Comparison of ENCODE assay signal across 8 mouse cellular contexts in genomic region chrX:136244574-136245229, GRCm38 (mm10). TPM values are rescaled to one million over a fixed set of nuclear protein-coding genes. Genes with fewer than 3 reads are reported as not detected.
DNase-seq lines count a peak whose midpoint lies in the region; ATAC-seq and TF ChIP-seq lines count a peak whose summit lies in the region.

Gene Tceal9, plus strand, starts transcription at chrX:136245079.

- peak within 1 kb of the TSS; percentile 88 for H3K9ac ChIP-seq in heart, embryonic 13.5 days
- peak within 1 kb of the TSS; percentile 71 for H3K9ac ChIP-seq in liver, embryonic 12.5 days
- peak within 1 kb of the TSS; percentile 45; the same call in 1 of the 2 replicates for H3K9ac ChIP-seq in stomach, embryonic 15.5 days

- peaks cover 4% of the 10 kb centered on the region for H3K79me3 ChIP-seq in C2C12 (ENCODE audit: low read depth)

- DNase-seq in brain, embryonic 18.5 days (ENCODE audit: low read depth, low spot score): peak; percentile 66
- peak; percentile 88 for DNase-seq in kidney, postnatal 10 days
- DNase-seq in natural killer cell, adult 2 months (ENCODE audit: low spot score in 2 of 2): peak; percentile 52 to 57

- peaks cover 20% of the 10 kb centered on the region for H3K4me1 ChIP-seq in heart, embryonic 13.5 days
- H3K4me1 ChIP-seq in liver, embryonic 12.5 days: peaks cover 6% of the 10 kb centered on the region
- H3K4me1 ChIP-seq in stomach, embryonic 15.5 days: no peaks in the 10 kb centered on the region

- H3K4me3 ChIP-seq in C2C12 (ENCODE audit: insufficient read depth, poor library complexity, severe bottlenecking): peak within 1 kb of the TSS; percentile 52
- peak within 1 kb of the TSS; percentile 70 for H3K4me3 ChIP-seq in heart, embryonic 13.5 days
- H3K4me3 ChIP-seq in liver, embryonic 12.5 days: peak within 1 kb of the TSS; percentile 66
- H3K4me3 ChIP-seq in stomach, embryonic 15.5 days (replicated peaks): peak within 1 kb of the TSS; percentile 55

- H3K4me2 ChIP-seq in heart, embryonic 13.5 days: peak within 1 kb of the TSS; percentile 66
- H3K4me2 ChIP-seq in liver, embryonic 12.5 days: peak within 1 kb of the TSS; percentile 78
- peak within 1 kb of the TSS; percentile 48 for H3K4me2 ChIP-seq in stomach, embryonic 15.5 days

- H3K27ac ChIP-seq in heart, embryonic 13.5 days (replicated peaks): peak within 1 kb of the TSS; percentile 89
- H3K27ac ChIP-seq in liver, embryonic 12.5 days: peak within 1 kb of the TSS; percentile 67
- peak within 1 kb of the TSS; percentile 80 for H3K27ac ChIP-seq in stomach, embryonic 15.5 days

- no peaks in the 10 kb centered on the region for H3K9me3 ChIP-seq in heart, embryonic 13.5 days
- H3K9me3 ChIP-seq in liver, embryonic 12.5 days (replicated peaks): no peaks in the 10 kb centered on the region
- no peaks in the 10 kb centered on the region for H3K9me3 ChIP-seq in stomach, embryonic 15.5 days

- peak within 1 kb of the TSS; percentile 48 for H3ac ChIP-seq in C2C12 (ENCODE audit: control insufficient read depth, insufficient read length, low read depth)

- 15% methylated on average over 20 of the region's 20 CpGs for WGBS in heart, embryonic 13.5 days
- 15% methylated on average over 20 of the region's 20 CpGs for WGBS in liver, embryonic 12.5 days (ENCODE audit: insufficient replicate concordance)
- 21% methylated on average over 20 of the region's 20 CpGs for WGBS in stomach, embryonic 15.5 days

- no peaks in the 10 kb centered on the region for H3K27me3 ChIP-seq in C2C12 (ENCODE audit: control insufficient read depth, insufficient read depth, insufficient read length)
- H3K27me3 ChIP-seq in heart, embryonic 13.5 days (replicated peaks): no peaks in the 10 kb centered on the region
- H3K27me3 ChIP-seq in liver, embryonic 12.5 days (replicated peaks): no peaks in the 10 kb centered on the region
- no peaks in the 10 kb centered on the region for H3K27me3 ChIP-seq in stomach, embryonic 15.5 days (replicated peaks)

- peak; percentile 100 for ATAC-seq in erythroid progenitor cell, adult 5-6 weeks (replicated peaks; ENCODE audit: low FRiP score, poor library complexity, severe bottlenecking)
- peak; percentile 83 for ATAC-seq in heart, embryonic 13.5 days (ENCODE audit: extremely low read depth, insufficient number of reproducible peaks, low FRiP score, low TSS enrichment)
- peak; percentile 95 for ATAC-seq in liver, embryonic 12.5 days
- ATAC-seq in stomach, embryonic 15.5 days (ENCODE audit: insufficient read depth, low FRiP score, low read depth): peak; percentile 93

- no peak for TF ChIP-seq CTCF in C2C12 (IDR thresholded peaks at IDR 0.05; ENCODE audit: control insufficient read depth, insufficient read depth, insufficient read length)

- H3K36me3 ChIP-seq in C2C12 (ENCODE audit: control insufficient read depth, insufficient read depth): no peaks in the 10 kb centered on the region
- peaks cover 14% of the 10 kb centered on the region for H3K36me3 ChIP-seq in heart, embryonic 13.5 days
- H3K36me3 ChIP-seq in liver, embryonic 12.5 days: peaks cover 11% of the 10 kb centered on the region; the same call in 1 of the 2 replicates
- no peaks in the 10 kb centered on the region for H3K36me3 ChIP-seq in stomach, embryonic 15.5 days

- H3K79me2 ChIP-seq in C2C12 (ENCODE audit: control insufficient read depth, insufficient read depth): peaks cover 9% of the 10 kb centered on the region

TF ChIP-seq in C2C12, 6 proteins besides CTCF, POLR2A, EP300 and RAD21:
- TF ChIP-seq USF1 (IDR thresholded peaks at IDR 0.05; ENCODE audit: low read depth): peak; percentile 77
- TF ChIP-seq FOSL1 (IDR thresholded peaks at IDR 0.05; ENCODE audit: insufficient read depth, low read length, poor library complexity, severe bottlenecking): no peak
- TF ChIP-seq MYOD1 (IDR thresholded peaks at IDR 0.05; ENCODE audit: control insufficient read depth, insufficient read length, low read depth): no peak

RNA-seq across cellular contexts. Expression of gene Tceal9, which starts in this region (rescaled TPM):
- polyA plus RNA-seq in C2C12 (2012; fragmentation: generic; extraction: Trizol): 93.5 TPM
- 47.8 and 73.9 TPM in 2 replicates for total RNA-seq in erythroid progenitor cell, adult 5-6 weeks (2015; ENCODE audit: low replicate concordance)
- total RNA-seq in erythroid progenitor cell, adult 5-6 weeks (2017; ENCODE audit: low replicate concordance): 80.9 and 85.2 TPM in 2 replicates
- polyA plus RNA-seq in heart, embryonic 13.5 days (2015; fragmentation: Nextera tagmentation; extraction: Ambion mirVana): 448 and 526 TPM in 2 replicates
- polyA plus RNA-seq in liver, embryonic 12.5 days (2016; fragmentation: Nextera tagmentation; extraction: Ambion mirVana): 223 and 224 TPM in 2 replicates
- 589 and 647 TPM in 2 replicates for polyA plus RNA-seq in stomach, embryonic 15.5 days (2015; fragmentation: Nextera tagmentation; extraction: Ambion mirVana)

Comparison
In these comparisons a context has a peak if more than half of its experiments do, and no peak if none do; other contexts are left out.
1. Peak in every context shown above with its lines: DNase-seq, ATAC-seq, H3K4me3 ChIP-seq and H3K27ac ChIP-seq.